ENCODE assay signal across 8 mouse cellular contexts in genomic region chr3:31902504-31903330, GRCm38 (mm10). TPM values are rescaled to one million over a fixed set of nuclear protein-coding genes. Genes with fewer than 3 reads are reported as not detected.
DNase-seq lines count a peak whose midpoint lies in the region; ATAC-seq and TF ChIP-seq lines count a peak whose summit lies in the region.

Gene Kcnmb2, plus strand, starts transcription at chr3:31902507.

- peak within 1 kb of the TSS; percentile 58 for H3K4me2 ChIP-seq in forebrain, embryonic 14.5 days (ENCODE audit: low read length)
- peak within 1 kb of the TSS; percentile 65 for H3K4me2 ChIP-seq in neural tube, embryonic 15.5 days

- 1% methylated on average over 22 of the region's 22 CpGs for WGBS in cerebellum, adult 2 months
- WGBS in forebrain, embryonic 14.5 days, result under 1% methylated on average over 22 of the region's 22 CpGs
- 3% methylated on average over 22 of the region's 22 CpGs for WGBS in neural tube, embryonic 15.5 days

- TF ChIP-seq POLR2A in cerebellum, adult 2 months (IDR thresholded peaks at IDR 0.05; ENCODE audit: borderline replicate concordance, insufficient read depth, low read length), result no peak

- ATAC-seq in forebrain, embryonic 14.5 days, result peak; percentile 78
- ATAC-seq in neural tube, embryonic 15.5 days (ENCODE audit: low FRiP score), result peak; percentile 77
- ATAC-seq in monocyte, adult 5-6 weeks (replicated peaks; ENCODE audit: insufficient number of reproducible peaks, low FRiP score, low TSS enrichment, poor library complexity, severe bottlenecking), result no peak

- TF ChIP-seq CTCF in cerebellum, adult 2 months (IDR thresholded peaks at IDR 0.05; ENCODE audit: borderline replicate concordance, insufficient read depth, low read depth, low read length), result no peak

- peak within 1 kb of the TSS; percentile 45 for H3K9ac ChIP-seq in forebrain, embryonic 14.5 days (ENCODE audit: low read length)
- H3K9ac ChIP-seq in neural tube, embryonic 15.5 days (replicated peaks), result peak within 1 kb of the TSS; percentile 57

- no peak within 1 kb of the TSS for H3K27ac ChIP-seq in cerebellum, adult 2 months (ENCODE audit: insufficient read depth, low read length)
- no peak within 1 kb of the TSS for H3K27ac ChIP-seq in forebrain, embryonic 14.5 days (ENCODE audit: low read depth, low read length)
- peak within 1 kb of the TSS; percentile 63 for H3K27ac ChIP-seq in neural tube, embryonic 15.5 days (replicated peaks)

- H3K36me3 ChIP-seq in forebrain, embryonic 14.5 days (ENCODE audit: control insufficient read depth, insufficient read depth, low read length), result no peaks in the 10 kb centered on the region
- no peaks in the 10 kb centered on the region for H3K36me3 ChIP-seq in neural tube, embryonic 15.5 days

- peak; percentile 6 for DNase-seq in kidney, postnatal 14 days
- no peak for DNase-seq in kidney, adult 18-20 months
- peak; percentile 55 to 59 for DNase-seq in cerebellum, adult 2 months
- peak; percentile 63 for DNase-seq in forebrain, embryonic 14.5 days (ENCODE audit: low spot score)
- DNase-seq in layer of hippocampus, postnatal 14 days (ENCODE audit: low spot score in 2 of 2), result peak; percentile 19 to 47
- DNase-seq in B cell, adult 2 months, result no peak

- no peaks in the 10 kb centered on the region for H3K9me3 ChIP-seq in forebrain, embryonic 14.5 days (replicated peaks; ENCODE audit: control insufficient read depth, low read length)
- no peaks in the 10 kb centered on the region for H3K9me3 ChIP-seq in neural tube, embryonic 15.5 days (replicated peaks)

- H3K27me3 ChIP-seq in cerebellum, adult 2 months (ENCODE audit: control insufficient read depth, insufficient read depth, low read length), result no peaks in the 10 kb centered on the region
- no peaks in the 10 kb centered on the region for H3K27me3 ChIP-seq in forebrain, embryonic 14.5 days (replicated peaks; ENCODE audit: control insufficient read depth, insufficient read depth, low read length)
- H3K27me3 ChIP-seq in neural tube, embryonic 15.5 days (replicated peaks), result no peaks in the 10 kb centered on the region

- peaks cover 3% of the 10 kb centered on the region; the same call in 1 of the 2 replicates for H3K4me1 ChIP-seq in cerebellum, adult 2 months (ENCODE audit: control insufficient read depth, insufficient read depth, low read length)
- H3K4me1 ChIP-seq in forebrain, embryonic 14.5 days (ENCODE audit: control insufficient read depth, insufficient read depth, low read length), result peaks cover 7% of the 10 kb centered on the region; the same call in 1 of the 2 replicates
- H3K4me1 ChIP-seq in neural tube, embryonic 15.5 days, result peaks cover 15% of the 10 kb centered on the region

- peak within 1 kb of the TSS; percentile 58 for H3K4me3 ChIP-seq in cerebellum, adult 2 months (replicated peaks; ENCODE audit: insufficient read depth, low read depth, low read length)
- peak within 1 kb of the TSS; percentile 34 for H3K4me3 ChIP-seq in forebrain, embryonic 14.5 days (ENCODE audit: low read depth, low read length)
- peak within 1 kb of the TSS; percentile 51 for H3K4me3 ChIP-seq in neural tube, embryonic 15.5 days (replicated peaks)

RNA-seq across cellular contexts. Expression of gene Kcnmb2, which starts in this region (rescaled TPM):
- polyA plus RNA-seq in cerebellum, adult 2 months (2012; rRNA removed), result 1.3 and 1.9 TPM in 2 replicates
- 3.7 and 6.4 TPM in 2 replicates for polyA plus RNA-seq in forebrain, embryonic 14.5 days (2014; fragmentation: Nextera tagmentation; extraction: Ambion mirVana)
- 1 to 10 TPM; 7.1 to 9.7 TPM for total RNA-seq in layer of hippocampus, postnatal 14 days (2021)
- 19.1 and 21.1 TPM in 2 replicates for polyA plus RNA-seq in neural tube, embryonic 15.5 days (2015; fragmentation: Nextera tagmentation; extraction: Ambion mirVana)
- not detected in 3 replicates for total RNA-seq in monocyte, adult 5-6 weeks (2017)

Comparison
In these comparisons a context has a peak if more than half of its experiments do, and no peak if none do; other contexts are left out.
1. DNase-seq: peak in kidney, postnatal 14 days (single experiment), cerebellum, adult 2 months (2 of 2), forebrain, embryonic 14.5 days (single experiment) and layer of hippocampus, postnatal 14 days (2 of 2); none in kidney, adult 18-20 months (single experiment) and B cell, adult 2 months (0 of 2).
2. Peak in every context shown above with its lines, with median percentiles within 50 percentile points of each other: H3K4me3 ChIP-seq.